Mouse (Mus musculus) T-helper 17 cell (primary cell): ENCODE measurements around the gene Becn1.

ENCODE experiments used
- in situ Hi-C, 2 experiments: fragments of 300-600 bp; cut with MboI, MseI; formaldehyde crosslinking; loops; 1 replicate in 1 of 2; 2 replicates in 1 of 2; pipeline ENCODE4 v1.15.1; 2025; ENCODE audit warnings: high pct_unique_total_duplicates in 2 of 2

The Becn1 gene

DNA sequence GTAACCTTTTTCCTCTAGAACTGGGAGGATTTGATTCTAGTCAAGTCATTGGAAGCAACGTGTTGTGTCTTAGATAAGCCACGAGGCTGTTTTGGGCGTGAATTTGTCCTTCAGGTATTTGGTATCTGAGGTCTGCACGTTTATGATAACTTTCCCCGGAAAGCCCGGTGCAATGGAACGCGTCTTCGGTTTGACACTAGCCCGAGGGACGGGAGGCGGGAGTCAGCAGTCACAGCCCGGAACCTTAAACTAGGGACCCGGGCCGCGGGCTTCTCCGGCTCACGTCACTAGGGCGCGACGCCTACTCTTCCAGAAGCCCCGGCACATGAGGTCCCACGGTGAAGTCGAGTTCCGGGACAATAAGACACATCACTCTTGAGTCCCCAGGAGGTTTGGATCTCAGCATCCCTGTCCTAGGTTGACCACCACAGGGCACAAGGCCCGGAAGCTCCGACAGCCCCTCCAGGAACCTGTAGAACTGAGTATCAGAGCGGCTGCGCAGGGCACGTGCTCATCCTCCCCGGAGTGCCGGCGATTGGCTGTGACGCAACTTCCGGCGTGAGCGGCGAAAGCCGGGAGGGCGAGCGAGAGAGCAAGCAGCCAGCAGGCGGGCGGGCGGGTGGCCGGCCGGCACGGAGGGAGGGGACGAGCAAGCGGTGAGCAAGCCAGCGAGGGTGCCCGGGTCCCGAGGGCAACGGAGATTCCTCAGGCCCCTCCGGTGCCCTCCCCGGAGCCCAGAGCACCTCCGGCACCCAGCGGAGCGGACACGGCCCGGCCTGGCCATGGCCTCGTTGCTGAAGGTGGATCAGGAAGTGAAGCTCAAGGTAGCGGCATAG lies 13.8 kb upstream of the Becn1 start, which contains the start of gene Psme3:
TSS of gene Psme3 (plus strand) at position 549 of the 836 bp plus-strand sequence.
- in situ Hi-C loops, result no loop called here

DNA sequence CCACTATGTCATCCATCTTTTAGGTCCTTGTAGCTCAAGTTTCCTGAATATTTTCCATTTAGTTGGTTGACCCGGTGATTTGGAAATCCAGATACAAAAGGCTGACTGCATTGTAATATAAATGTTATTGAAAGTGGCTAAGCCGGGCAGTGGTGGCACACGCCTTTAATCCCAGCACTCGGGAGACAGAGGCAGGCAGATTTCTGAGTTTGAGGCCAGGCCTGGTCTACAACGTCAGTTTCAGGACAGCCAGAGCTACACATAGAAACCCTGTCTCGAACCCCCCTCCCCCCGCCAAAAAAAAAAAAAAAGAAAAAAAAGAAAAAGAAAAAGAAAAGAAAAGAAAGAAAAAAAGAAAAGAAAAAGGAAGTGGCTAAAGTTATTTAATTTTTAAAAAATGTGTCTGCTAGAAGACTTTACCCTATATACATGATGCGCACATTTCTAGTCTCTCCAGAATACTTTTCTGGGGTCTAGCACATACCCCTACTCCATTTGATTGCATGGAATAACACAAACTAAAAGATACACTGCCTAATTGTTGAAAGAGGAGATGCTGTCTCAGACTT lies 13.1 kb upstream of the Becn1 start:
- in situ Hi-C loops, result no loop called here

DNA sequence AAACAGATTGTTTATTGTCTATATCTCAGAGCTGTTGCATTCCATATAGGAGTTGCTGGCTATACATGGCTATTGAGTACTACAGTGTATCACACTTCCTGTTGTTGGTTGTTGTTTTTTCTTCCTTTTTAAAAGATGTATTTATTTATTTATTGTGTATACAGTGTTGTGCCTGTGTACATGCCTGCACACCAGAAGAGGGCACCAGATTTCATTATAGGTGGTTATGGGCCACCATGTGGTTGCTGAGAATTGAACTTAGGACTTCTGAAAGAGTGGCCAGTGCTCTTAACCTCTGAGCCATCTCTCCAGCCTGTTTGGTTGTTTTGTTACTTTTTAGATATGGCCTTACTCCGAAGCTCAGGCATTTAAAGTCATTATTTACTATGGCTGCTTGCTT lies 12.5 kb upstream of the Becn1 start:
- in situ Hi-C loops, result no loop called here

DNA sequence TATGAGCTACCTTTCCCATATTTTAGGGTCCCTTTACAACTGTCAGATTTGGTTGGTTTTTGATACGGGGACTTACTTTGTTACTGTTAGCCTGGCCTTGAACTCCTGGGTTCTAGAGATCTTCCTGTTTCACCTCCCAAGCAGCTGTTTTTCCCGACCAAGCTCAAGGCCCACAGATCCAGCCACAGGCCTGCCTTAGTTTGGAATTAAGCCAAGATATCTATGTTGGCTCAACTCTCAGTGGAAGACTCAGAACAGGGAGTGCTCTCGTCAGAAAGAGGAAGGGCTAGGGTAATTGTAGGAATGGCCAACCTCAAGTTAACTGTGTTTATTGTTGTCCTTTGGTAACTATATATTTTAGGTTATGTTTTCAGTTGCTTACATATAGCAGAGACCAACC lies 10.1 kb upstream of the Becn1 start:
- in situ Hi-C loops, result no loop called here

DNA sequence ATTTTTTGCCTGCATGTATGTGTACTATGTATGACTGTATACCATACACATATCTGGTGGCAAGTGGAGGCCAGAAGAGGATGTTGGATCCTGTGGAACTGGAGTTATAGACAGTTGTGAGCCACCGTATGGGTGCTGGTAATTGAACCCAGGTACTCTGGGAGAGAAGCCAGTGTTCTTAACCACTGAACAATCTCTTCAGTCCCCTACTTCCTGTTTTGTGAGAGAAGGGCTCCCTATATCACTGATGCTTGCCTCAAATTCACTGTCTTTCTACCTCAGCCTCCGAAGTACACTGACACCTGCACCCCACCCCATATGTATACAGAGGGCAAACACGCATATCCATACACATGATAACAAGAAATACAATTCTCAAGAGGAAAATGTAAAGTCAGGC lies 9.0 kb upstream of the Becn1 start:
- in situ Hi-C loops, result no loop called here

DNA sequence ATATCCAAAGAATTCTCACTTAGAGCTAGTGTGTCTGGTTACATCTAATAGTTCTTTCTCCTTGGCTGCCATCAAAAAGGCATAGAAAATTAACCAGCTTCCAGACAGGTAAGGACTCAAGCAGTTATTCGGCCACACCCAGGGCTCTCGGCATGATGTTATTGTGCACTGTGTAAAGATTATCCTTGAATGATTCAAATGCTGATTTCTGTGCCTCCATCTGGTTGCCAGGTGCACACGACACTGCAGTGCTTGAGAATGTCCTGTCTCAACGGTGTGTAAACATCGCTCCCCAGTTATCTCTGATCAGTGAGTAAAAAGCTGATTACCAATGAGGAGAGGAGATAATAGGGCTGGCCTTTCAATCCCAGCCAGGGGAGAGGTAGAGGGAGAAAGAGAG lies 5.7 kb upstream of the Becn1 start:
- in situ Hi-C loops, result no loop called here

DNA sequence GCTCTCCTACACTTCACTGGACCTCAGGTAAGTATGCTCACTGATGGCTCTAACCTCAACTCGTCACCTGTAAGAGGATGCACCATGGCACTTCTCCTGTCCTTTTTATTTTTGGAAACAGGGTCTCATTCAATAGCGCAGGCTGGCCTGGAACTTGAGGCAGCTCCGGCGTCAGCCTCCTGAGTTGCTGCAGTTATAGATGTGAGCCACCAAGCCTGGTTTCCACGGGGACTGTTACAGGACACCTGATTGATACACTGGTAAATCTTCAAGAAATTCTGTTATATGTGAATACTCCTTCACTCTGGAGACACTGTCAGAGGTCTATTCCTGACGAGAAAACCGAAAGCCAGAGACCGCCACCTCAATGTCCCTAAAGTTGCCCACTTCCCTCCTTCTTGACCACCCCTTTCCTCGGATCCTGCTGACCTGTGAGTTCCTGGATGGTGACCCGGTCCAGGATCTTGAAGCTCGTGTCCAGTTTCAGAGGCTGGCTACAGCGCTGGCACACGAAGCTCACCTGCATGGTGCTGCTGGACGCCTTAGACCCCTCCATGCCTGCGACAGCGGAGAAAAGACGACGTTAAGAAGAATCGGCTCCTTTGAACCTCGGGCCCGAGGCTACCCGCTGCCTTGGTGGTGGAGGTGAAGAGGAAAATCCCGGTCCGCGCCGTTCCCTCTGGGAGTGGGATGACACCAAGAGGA lies 635 bp downstream of the Becn1 start:
- in situ Hi-C loops, result no loop called here

DNA sequence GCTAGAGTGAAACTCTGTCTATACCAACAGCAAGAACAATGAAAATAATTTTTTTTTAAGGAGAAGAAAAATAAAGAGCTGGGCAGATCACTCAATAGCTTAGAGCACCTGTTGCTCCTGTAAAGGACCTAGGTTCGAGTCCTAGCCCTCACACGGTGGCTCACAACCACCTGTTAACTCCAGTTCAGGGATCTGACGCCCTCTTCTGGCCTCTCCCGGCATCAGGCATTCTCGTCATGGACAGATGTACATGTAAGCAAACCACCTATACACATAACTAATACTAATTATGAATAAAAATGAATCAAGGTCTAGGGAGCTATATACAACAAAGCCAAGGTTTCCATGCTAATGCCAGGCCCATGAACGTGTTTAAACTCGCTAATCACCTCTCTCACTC lies 1.2 kb downstream of the Becn1 start:
- in situ Hi-C loops, result no loop called here

DNA sequence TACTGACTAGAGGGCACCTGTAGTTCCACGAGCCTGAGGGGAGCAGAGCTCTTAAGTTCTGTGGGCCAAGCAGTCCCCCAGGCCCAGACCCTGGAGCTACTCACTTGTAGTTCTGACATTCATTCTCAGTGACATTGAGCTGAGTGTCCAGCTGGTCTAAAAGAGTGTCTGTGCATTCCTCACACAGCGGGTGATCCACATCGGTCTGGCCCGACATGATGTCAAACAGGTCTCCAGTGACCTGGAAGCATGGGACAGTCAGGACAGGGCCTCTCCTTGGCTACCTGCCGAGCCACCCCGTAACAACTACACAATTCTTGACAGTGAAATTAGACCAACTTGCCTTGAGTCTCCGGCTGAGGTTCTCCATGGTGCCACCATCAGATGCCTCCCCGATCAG lies 6.9 kb downstream of the Becn1 start:
- in situ Hi-C loops, result no loop called here

DNA sequence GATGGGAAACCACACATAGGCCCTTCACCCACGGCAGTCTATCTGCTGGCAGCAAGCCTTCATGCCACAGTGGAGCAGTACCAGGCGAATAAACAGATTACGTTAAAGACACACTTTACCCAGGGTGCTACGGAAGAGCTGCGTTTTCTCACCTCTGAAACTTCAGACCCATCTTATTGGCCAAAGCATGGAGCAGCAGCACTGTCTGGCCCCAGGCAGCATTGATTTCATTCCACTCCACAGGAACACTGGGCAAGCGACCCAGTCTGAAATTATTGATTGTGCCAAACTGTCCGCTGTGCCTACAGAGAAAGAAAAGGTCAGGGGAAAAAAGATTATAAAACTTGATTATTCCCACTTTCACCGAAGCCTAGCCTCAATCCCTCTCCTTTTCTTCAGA lies 10.9 kb downstream of the Becn1 start:
- in situ Hi-C loops, result no loop called here

DNA sequence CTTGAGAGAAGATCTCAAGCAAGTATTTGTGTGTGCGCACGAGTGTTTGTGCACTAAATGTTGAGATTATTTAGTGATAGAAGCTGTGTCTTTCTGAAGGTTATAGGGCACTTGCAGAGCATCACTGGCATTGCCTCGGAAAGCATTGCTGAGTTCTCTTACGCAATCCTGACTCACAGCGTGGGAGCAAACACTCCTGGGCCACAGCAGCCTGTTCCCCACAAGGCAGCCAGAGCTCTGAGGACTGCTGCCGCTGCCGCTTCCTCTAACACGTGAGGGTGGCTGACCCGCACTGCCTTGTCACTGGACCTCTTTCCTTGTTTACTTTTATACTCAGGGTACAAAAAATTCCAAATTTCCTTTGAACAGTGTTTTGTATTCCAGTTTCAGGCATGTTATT lies 14.8 kb downstream of the Becn1 start:
- in situ Hi-C loops, result no loop called here

DNA sequence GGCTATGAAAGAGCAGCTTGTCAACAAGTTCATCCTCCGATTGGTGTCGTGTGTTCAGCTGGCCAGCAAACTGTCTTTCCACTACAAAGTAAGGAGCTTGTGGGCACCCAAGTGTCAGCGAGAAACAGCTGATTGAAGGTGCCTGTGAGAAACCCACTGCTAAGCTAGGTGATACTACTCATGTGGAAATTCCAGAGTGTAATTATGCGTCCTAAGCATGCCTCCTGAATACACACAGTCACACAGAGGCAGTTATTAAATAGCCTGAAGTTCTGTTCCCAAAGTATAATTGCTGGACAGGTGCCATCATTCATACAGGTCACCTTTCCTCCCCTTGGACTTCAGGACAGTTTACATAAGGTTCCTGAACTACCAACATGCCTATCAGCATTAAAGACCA lies 18.3 kb downstream of the Becn1 start:
- in situ Hi-C loops, result no loop called here

DNA sequence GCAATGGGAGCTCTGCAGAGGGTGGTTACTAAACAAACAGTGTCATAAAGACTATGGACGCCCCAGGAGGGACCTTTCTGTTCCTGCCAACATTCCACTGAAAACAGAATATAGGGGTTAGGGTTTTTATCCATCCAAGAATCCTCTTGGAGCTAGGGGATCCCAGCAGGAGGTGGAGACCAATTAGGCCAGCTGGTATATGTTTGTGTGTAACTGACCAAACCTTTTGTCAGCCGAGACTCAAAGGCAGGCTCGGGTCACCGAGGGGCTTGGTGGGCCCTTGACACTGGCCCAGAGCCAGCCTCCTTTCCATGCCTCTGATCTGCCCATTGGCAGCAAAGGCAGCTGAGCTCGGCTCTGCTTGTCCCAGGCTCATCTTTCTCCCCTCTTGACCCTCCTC lies 19.2 kb downstream of the Becn1 start:
- in situ Hi-C loops, result no loop called here

DNA sequence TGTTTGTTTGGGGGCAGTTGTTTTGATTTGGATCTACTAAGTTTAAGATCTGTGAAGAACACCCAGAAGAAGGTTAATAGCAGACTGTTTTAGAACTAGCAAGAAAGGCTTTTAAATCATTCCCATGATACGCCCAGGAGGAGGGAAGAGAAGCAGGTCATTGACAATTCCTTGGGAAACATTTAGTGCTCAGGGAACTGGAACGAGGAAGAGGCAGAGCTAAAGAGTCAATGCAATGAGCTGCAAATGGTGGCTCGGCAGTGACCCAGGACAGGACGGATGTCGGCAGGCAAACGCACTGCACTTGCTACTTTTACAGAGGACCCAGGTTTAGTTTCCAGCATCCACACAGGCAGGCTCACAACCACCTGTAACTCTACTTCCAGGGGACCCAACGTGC lies 21.2 kb downstream of the Becn1 start:
- in situ Hi-C loops, result no loop called here

DNA sequence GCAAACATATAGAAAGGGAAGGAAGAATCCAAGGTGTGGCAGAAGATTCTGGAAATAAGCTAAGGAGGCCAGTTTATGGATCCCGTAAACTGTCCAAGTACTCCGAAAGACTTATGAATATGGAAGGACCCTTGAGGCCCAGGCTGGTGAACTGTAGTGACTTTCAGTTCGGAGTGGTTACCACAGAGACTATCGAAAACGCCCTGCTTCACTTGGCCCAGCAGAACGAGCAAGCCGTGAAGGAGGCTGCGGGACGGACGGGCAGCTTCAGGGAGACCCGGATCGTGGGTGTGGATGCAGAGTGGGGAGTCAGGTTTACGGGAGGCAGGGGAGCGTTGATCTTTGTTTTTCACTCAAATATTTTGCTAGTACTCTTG lies 22.9 kb downstream of the Becn1 start:
- in situ Hi-C loops, result no loop called here

DNA sequence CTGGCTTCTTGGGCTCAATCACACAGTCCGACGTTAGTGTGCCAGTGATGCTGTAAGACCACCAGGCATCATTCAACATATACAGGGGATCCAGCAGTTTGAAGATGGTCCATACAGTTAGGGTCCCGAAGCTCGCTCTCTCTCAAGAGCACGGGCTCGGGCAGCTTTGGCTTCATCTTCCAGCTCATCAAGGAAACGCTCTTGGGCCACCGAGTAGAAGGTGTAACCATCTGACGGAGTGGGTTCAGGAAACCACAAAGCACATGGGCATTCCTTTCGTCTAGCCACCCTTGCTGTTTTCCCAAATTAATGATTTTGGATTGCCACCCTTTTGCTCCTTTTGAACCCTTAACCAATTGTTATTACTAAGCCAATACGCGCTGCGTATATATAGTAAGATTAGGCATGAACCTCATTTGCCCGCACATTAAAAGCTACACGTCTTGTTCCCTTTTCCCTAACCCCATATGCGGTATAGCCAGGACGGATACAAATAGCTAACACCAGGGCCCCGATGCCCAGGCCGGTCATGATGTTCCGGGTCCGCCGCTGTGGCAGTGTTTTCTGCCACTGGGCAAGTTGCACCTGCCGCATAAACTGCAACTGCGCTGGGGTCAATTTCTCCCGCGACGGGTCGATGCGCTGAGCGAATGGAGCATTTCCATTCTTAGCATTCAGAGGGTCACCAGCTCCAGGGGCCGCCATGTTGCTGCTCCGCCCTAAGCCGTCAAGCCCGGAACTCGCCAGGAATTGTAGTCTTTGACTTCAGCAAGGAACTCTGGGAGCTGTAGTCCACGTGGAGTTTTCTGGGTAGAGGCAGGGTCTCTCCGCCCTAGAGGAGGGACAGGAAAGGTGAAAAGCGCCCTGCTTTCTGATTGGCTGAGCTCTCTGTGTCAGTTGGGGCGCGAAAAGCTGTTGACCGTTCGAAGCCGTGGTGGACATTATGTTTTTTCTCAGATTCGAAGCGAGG lies 23.6 kb downstream of the Becn1 start, which contains the start of the genes Cntd1 and Coa3:
TSS of gene Cntd1 (plus strand) at position 790 of the 970 bp plus-strand sequence.
TSS of gene Coa3 (minus strand) at position 892 of the 970 bp plus-strand sequence.
- in situ Hi-C loops, result no loop called here

DNA sequence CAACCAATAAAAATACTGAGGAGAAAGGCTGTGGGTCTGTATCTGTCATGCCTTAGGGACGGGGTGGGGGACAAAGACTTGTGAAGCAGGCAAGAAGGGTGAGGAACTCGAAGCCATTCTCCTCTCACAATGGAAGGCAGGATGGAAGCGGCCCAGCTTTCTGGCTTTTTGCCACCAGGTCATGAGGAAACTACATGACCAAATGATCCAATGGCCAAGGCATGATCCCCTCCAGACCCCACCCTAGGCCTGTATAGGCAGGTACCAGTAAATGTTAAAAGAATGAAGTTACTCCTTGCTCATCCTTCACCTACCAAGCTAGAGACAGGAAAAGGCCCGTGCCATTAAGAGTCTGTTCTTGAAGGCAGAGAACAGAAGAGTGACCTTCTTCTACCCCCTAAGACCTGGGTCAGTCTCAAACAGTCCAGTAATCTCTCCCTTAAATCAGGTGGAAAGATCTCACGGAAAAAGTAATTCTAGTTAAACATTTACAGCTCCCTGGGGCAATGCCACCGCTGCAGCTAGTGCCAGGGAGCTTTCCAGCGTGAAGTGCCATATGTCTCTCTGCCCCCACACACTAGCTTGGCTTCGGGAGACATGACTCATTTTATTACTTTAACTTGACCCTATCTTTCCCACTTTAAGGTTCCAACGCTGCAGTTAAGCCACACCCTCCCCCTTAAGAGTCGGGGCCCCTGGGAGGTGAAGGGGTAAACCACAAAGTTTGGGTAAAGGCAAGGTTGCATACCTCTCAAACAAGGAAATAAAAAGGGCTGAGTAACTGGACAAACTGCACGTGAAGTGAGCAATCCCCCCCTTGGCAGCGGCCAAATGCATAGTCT lies 24.5 kb downstream of the Becn1 start:
- in situ Hi-C loops, result no loop called here

DNA sequence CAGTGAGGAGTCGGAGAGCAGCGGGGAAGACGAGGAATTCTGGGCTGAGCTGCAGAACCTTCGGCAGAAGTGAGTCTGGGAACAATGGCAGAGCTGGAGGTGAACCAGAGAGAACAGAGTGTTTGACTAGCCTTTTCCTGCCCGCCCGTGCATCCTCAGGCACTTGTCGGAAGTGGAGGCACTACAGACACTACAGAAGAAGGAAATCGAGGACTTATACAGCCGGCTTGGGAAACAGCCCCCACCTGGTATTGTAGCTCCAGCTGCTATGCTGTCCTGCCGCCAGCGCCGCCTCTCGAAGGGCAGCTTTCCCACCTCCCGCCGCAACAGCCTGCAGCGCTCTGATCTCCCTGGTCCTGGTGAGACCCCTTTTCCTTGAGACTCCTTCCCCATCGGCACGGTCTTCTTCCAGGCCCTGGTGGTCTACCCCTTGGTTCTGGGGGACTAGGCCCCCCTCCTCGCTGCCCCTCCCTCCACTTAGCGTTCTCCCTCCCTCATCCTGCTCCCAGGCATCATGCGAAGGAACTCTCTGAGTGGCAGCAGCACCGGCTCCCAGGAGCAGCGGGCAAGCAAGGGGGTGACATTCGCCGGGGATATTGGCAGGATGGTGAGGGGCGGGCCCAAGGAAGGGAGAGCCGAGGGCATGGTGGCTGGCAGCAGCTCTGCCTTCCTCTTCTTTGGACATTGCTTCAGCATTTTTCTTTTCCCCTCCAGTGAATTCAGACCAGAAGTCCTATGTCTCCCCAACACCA lies 25.6 kb downstream of the Becn1 start:
- in situ Hi-C loops, result no loop called here

DNA sequence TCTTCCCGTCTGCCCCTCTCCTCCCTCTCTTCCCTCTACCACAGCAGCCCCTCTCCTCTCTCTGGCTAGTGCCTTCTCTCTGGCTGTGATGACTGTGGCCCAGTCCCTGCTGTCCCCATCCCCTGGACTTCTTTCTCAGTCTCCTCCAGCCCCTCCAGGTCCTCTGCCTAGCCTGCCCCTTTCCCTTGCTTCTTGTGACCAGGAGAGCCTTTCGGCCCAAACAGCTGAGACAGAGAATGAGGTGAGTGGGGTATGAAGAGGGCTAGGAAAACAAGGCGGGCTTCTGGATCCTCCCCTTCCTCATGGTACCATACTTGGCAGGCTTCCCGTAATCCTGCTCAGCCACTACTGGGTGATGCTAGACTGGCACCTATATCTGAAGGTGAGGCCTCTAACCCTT lies 26.8 kb downstream of the Becn1 start:
- in situ Hi-C loops, result no loop called here

DNA sequence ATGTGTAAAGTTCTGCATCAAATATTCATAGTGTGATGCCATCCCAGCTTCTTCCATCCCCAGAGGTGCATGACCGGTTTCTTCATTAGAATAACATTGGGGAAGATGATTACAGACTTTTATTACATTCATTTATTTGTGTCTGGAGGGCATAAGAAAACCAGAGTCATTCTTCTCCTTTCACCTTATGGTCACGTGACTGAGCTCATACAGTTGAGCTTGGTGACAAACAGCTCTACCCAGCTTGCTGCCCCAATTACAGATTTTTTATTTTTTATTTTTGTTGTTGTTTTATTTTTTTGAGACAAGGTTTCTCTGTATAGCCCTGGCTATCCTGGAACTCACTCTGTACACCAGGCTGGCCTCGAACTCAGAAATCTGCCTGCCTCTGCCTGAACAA lies 29.6 kb downstream of the Becn1 start:
- in situ Hi-C loops, result no loop called here
